17 mouse cellular contexts compared by ENCODE assay signal in the genomic region with DNA sequence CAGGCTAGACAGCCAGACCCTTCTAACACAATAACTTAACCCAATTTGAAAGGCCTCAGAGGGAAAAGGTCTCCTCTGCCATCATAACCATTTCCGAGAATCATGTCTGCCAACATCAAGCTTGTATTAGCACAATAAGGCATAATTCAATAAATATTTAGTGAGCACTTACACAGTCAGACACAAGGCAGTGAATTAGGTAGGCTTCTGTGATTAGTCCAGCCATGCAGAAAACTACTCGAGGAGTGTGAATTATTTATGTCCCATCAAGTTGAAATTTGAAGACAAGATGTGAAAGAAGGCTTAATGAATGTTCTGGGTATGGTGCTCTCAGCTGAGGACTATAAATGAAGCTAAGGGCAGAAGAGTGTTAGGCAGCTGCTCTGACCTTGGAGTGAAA.
"Had no signal": no experiment of that assay in that cellular context is flagged by ENCODE, and none has a peak within 500 bp of the region (broad histone marks: within the 10 kb centered on the region; RNA-seq: fewer than 3 reads in every experiment).

No protein-coding gene starts in this region.

- H3K9me3 ChIP-seq: kidney, embryonic 15.5 days; limb, embryonic 12.5 days; limb, embryonic 15.5 days; midbrain, embryonic 12.5 days had no signal

- H3K4me1 ChIP-seq: limb, embryonic 12.5 days; limb, embryonic 15.5 days; midbrain, embryonic 12.5 days had no signal

- H3K9ac ChIP-seq: kidney, embryonic 15.5 days; limb, embryonic 12.5 days; limb, embryonic 15.5 days; liver, embryonic 14.5 days; liver, postnatal 0 days; lung, embryonic 14.5 days; midbrain, embryonic 12.5 days had no signal

- H3K36me3 ChIP-seq: kidney, embryonic 15.5 days; limb, embryonic 12.5 days; limb, embryonic 15.5 days; midbrain, embryonic 12.5 days had no signal

- H3K4me3 ChIP-seq: kidney, embryonic 15.5 days; limb, embryonic 12.5 days; limb, embryonic 15.5 days; midbrain, embryonic 12.5 days had no signal

- DNase-seq: kidney, adult 11 months; kidney, adult 8-10 months; kidney, postnatal 14 days; kidney, postnatal 4 days; left cerebral cortex, postnatal 4 days; liver, postnatal 0 days; lung, embryonic 14.5 days; thymus, adult 18-20 months; thymus, postnatal 36 days had no signal

- H3K27ac ChIP-seq: kidney, embryonic 15.5 days; limb, embryonic 12.5 days; limb, embryonic 15.5 days; liver, embryonic 14.5 days; macrophage; midbrain, embryonic 12.5 days had no signal

- ATAC-seq: liver, postnatal 0 days; lung, postnatal 0 days had no signal

- H3K4me2 ChIP-seq: kidney, embryonic 15.5 days; limb, embryonic 12.5 days; limb, embryonic 15.5 days; liver, embryonic 11.5 days; lung, embryonic 14.5 days; midbrain, embryonic 12.5 days had no signal

- H3K27me3 ChIP-seq: kidney, embryonic 15.5 days; limb, embryonic 12.5 days; limb, embryonic 15.5 days; midbrain, embryonic 12.5 days had no signal
